Mouse (Mus musculus) CH12.LX (cell line): ENCODE measurements at regions not wholly inside any gene's neighbourhood (a gene's known extent, or its start where the extent isn't known, plus 50 kb on each side); places are given as distances from the start of the nearest gene placed in this dataset.

ENCODE experiments used
- DNase-seq: peaks from one replicate; pipeline ENCODE4 v3.0.0-alpha.2; 2013; ENCODE audit errors: extremely low read depth
- H3K27ac ChIP-seq: 2 replicates; pipeline ENCODE4 v1.5.1; 2012; ENCODE audit warnings: low read depth, mild to moderate bottlenecking, control low read depth, moderate library complexity; ENCODE audit not compliant: insufficient read depth
- H3K27me3 ChIP-seq: replicated peaks from 2 replicates; pipeline ENCODE3; 2012; ENCODE audit warnings: inconsistent platforms
- H3K36me3 ChIP-seq, 2 experiments: replicated peaks in 1 of 2; 2 replicates each; pipeline versions ENCODE3 to v1.6.1; 2012; ENCODE audit warnings: inconsistent platforms in 1 of 2, low read length in 1 of 2, mild to moderate bottlenecking in 1 of 2, mixed read lengths in 1 of 2, moderate library complexity in 1 of 2; ENCODE audit not compliant: control insufficient read depth in 1 of 2, insufficient read depth in 1 of 2
- H3K4me1 ChIP-seq, 2 experiments: 2 replicates each; pipeline ENCODE4 v1.6.1; 2012; ENCODE audit warnings: inconsistent platforms in 1 of 2, moderate library complexity in 1 of 2; ENCODE audit not compliant: insufficient read depth in 2 of 2, control insufficient read depth in 1 of 2
- H3K4me2 ChIP-seq: 2 replicates; pipeline ENCODE4 v1.6.1; 2012; ENCODE audit warnings: low read depth, mild to moderate bottlenecking, control low read depth; ENCODE audit not compliant: poor library complexity, insufficient read depth, severe bottlenecking
- H3K4me3 ChIP-seq, 3 experiments: fragments of 150-350 bp in 1 of 3; sonication (generic) in 1 of 3; replicated peaks in 1 of 3; 2 replicates each; pipeline versions ENCODE3 to v1.5.1; 2011 to 2012; ENCODE audit warnings: low read depth in 2 of 3, low read length in 2 of 3, mild to moderate bottlenecking in 2 of 3, moderate library complexity in 2 of 3, control low read depth in 1 of 3, improper control_type of control experiment in 1 of 3, inconsistent platforms in 1 of 3, mixed read lengths in 1 of 3; ENCODE audit not compliant: poor library complexity in 1 of 3
- H3K79me2 ChIP-seq: replicated peaks from 2 replicates; pipeline ENCODE4 v1.6.1; 2012; ENCODE audit warnings: mild to moderate bottlenecking, moderate library complexity; ENCODE audit not compliant: control insufficient read depth, poor library complexity, insufficient read depth, severe bottlenecking; ENCODE audit errors: extremely low read depth
- H3K9ac ChIP-seq: 2 replicates; pipeline ENCODE4 v1.6.1; 2012; ENCODE audit warnings: low read depth, mild to moderate bottlenecking, control low read depth, moderate library complexity; ENCODE audit not compliant: insufficient read depth
- H3K9me3 ChIP-seq: replicated peaks from 2 replicates; pipeline ENCODE3; 2012; ENCODE audit warnings: low read length, inconsistent platforms, mixed read lengths
- CHD1 ChIP-seq: IDR thresholded peaks from 2 replicates; pipeline ENCODE4 v1.6.1; 2012; ENCODE audit warnings: low read depth, low read length, improper control_type of control experiment, inconsistent platforms
- CTCF ChIP-seq, 2 experiments: IDR thresholded peaks in 1 of 2; conservative IDR thresholded peaks in 1 of 2; 2 replicates each; pipeline ENCODE4 v1.5.1; 2011 to 2012; ENCODE audit warnings: low read depth in 2 of 2, low read length in 2 of 2, improper control_type of control experiment in 1 of 2, inconsistent platforms in 1 of 2, mild to moderate bottlenecking in 1 of 2, moderate library complexity in 1 of 2
- E2F4 ChIP-seq: IDR thresholded peaks from 2 replicates; pipeline ENCODE4 v1.6.1; 2011; ENCODE audit warnings: low read depth, low read length, improper control_type of control experiment; ENCODE audit not compliant: insufficient replicate concordance
- ELF1 ChIP-seq: IDR thresholded peaks from 2 replicates; pipeline ENCODE4 v1.6.1; 2014; ENCODE audit warnings: low read depth, mild to moderate bottlenecking, inconsistent platforms, low read length, improper control_type of control experiment
- GABPA ChIP-seq: IDR thresholded peaks from 2 replicates; pipeline ENCODE4 v1.6.1; 2012; ENCODE audit warnings: low read depth, low read length, improper control_type of control experiment, inconsistent platforms; ENCODE audit not compliant: insufficient replicate concordance
- HCFC1 ChIP-seq: IDR thresholded peaks from 2 replicates; pipeline ENCODE4 v1.6.1; 2012; ENCODE audit warnings: low read depth, mild to moderate bottlenecking, inconsistent platforms, low read length, improper control_type of control experiment
- JUN ChIP-seq: IDR thresholded peaks from 2 replicates; pipeline ENCODE4 v1.6.1; 2011; ENCODE audit warnings: low read depth, mild to moderate bottlenecking, low read length, improper control_type of control experiment, moderate library complexity; ENCODE audit not compliant: insufficient read depth
- KAT2A ChIP-seq: IDR thresholded peaks from 2 replicates; pipeline ENCODE4 v1.6.1; 2012; ENCODE audit warnings: low read length, improper control_type of control experiment, inconsistent platforms; ENCODE audit not compliant: insufficient replicate concordance
- MAFK ChIP-seq: IDR thresholded peaks from 2 replicates; pipeline ENCODE4 v1.6.1; 2011; ENCODE audit warnings: low read length, improper control_type of control experiment; ENCODE audit not compliant: insufficient replicate concordance
- MAZ ChIP-seq: IDR thresholded peaks from 2 replicates; pipeline ENCODE4 v1.6.1; 2012; ENCODE audit warnings: low read depth, mild to moderate bottlenecking, inconsistent platforms, low read length, improper control_type of control experiment, moderate library complexity
- MXI1 ChIP-seq: IDR thresholded peaks from 2 replicates; pipeline ENCODE4 v1.6.1; 2011; ENCODE audit warnings: mild to moderate bottlenecking, low read depth, low read length, improper control_type of control experiment
- MYC ChIP-seq: IDR thresholded peaks from 2 replicates; pipeline ENCODE4 v1.6.1; 2011; ENCODE audit warnings: low read depth, mild to moderate bottlenecking, improper control_type of control experiment, low read length
- NRF1 ChIP-seq: IDR thresholded peaks from 2 replicates; pipeline ENCODE4 v1.6.1; 2014; ENCODE audit warnings: low read depth, mild to moderate bottlenecking, inconsistent platforms, low read length, improper control_type of control experiment, moderate library complexity
- POLR2AphosphoS2 ChIP-seq: IDR thresholded peaks from 2 replicates; pipeline ENCODE4 v1.6.1; 2011; ENCODE audit warnings: low read depth, low read length, improper control_type of control experiment
- RAD21 ChIP-seq: IDR thresholded peaks from 2 replicates; pipeline ENCODE4 v1.6.1; 2011; ENCODE audit warnings: low read depth, mild to moderate bottlenecking, low read length, improper control_type of control experiment, moderate library complexity
- SMC3 ChIP-seq: IDR thresholded peaks from 2 replicates; pipeline ENCODE4 v1.6.1; 2011; ENCODE audit warnings: low read depth, low read length, improper control_type of control experiment
- USF1 ChIP-seq: IDR thresholded peaks from 2 replicates; pipeline ENCODE4 v1.6.1; 2014; ENCODE audit warnings: low read depth, mild to moderate bottlenecking, inconsistent platforms, low read length, improper control_type of control experiment
- USF2 ChIP-seq: conservative IDR thresholded peaks from 2 replicates; pipeline ENCODE4 v1.6.1; 2011; ENCODE audit warnings: low read depth, low read length, improper control_type of control experiment
- ZC3H11A ChIP-seq: IDR thresholded peaks from 2 replicates; pipeline ENCODE4 v1.6.1; 2012; ENCODE audit warnings: low read depth, mild to moderate bottlenecking, inconsistent platforms, low read length, improper control_type of control experiment
- ZKSCAN1 ChIP-seq: IDR thresholded peaks from 2 replicates; pipeline ENCODE4 v1.6.1; 2012; ENCODE audit warnings: low read depth, inconsistent platforms, low read length, improper control_type of control experiment, borderline replicate concordance
- ZMIZ1 ChIP-seq: IDR thresholded peaks from 2 replicates; pipeline ENCODE4 v1.6.1; 2012; ENCODE audit warnings: low read depth, mild to moderate bottlenecking, inconsistent platforms, low read length, improper control_type of control experiment
- ZNF384 ChIP-seq: IDR thresholded peaks from 2 replicates; pipeline ENCODE4 v1.6.1; 2012; ENCODE audit warnings: low read depth, low read length, improper control_type of control experiment, inconsistent platforms
- dilution Hi-C: fragments of 300-500 bp; cut with MboI; formaldehyde crosslinking; loops from 2 replicates; pipeline ENCODE4 v1.14.3; 2020; ENCODE audit warnings: low sequenced_read_pairs; ENCODE audit not compliant: extremely low pct_unique_long_range_greater_than_20kb, extremely low pct_ligation_motif_present
- in situ Hi-C: fragments of 300-500 bp; cut with MboI; formaldehyde crosslinking; loops from 3 replicates; pipeline ENCODE4 v1.14.3; 2019; ENCODE audit warnings: low sequenced_read_pairs, low pct_ligation_motif_present, low pct_unique_long_range_greater_than_20kb, mixed read lengths

DNA sequence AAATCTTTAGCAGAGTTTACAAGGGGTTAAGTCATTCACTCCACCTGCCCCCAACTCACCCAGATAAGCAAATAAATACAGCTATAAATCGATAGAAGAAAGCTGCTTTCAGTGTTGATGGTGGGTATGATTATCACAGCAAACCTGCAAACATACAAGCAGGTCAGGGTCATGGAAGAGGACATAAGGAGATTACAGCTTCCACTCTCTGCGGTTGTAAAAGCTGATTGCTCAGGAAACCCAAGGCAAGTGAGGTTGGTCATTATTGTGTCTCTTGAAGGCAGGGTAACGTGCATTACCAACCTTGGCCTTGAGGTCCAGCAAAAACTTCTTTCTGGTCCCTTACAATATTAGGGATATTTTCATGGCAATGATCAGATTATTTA, 71.5 kb downstream of the Amer2 start:
- Histone ChIP-seq H3K9me3 (peaks cover 6% of the 10 kb centered on the region), H3K4me2 (no peak overlapping the region), H3K27ac (no peak overlapping the region), H3K27me3 (no peaks in the 10 kb centered on the region)
- DNase-seq, result no peak
- TF ChIP-seq CTCF (conservative IDR thresholded peaks at IDR 0.05 in 1 of 2, IDR thresholded peaks at IDR 0.05 in 1 of 2; ENCODE audit: low read depth in 2 of 2, low read length in 2 of 2), result no peak
- no peak for TF ChIP-seq USF1
- TF ChIP-seq MYC, result no peak
- TF ChIP-seq HCFC1, result no peak
- no peak for TF ChIP-seq ZC3H11A
- no peak for TF ChIP-seq NRF1
- no peak for TF ChIP-seq E2F4
- TF ChIP-seq SMC3, result no peak
- TF ChIP-seq CHD1, result no peak
- no peak for TF ChIP-seq GABPA
- TF ChIP-seq, all 38 proteins: peak for 0
- dilution Hi-C loops, result no loop called here
- Histone ChIP-seq H3K9ac (no peak overlapping the region), H3K4me3 (no peak overlapping the region), H3K79me2 (no peaks in the 10 kb centered on the region), H3K36me3 (no peaks in the 10 kb centered on the region), H3K4me1 (peaks cover 0 to 15% of the 10 kb centered on the region in 2 experiments; a peak in 2 of 4 replicates)
- in situ Hi-C loops, result no loop called here

DNA sequence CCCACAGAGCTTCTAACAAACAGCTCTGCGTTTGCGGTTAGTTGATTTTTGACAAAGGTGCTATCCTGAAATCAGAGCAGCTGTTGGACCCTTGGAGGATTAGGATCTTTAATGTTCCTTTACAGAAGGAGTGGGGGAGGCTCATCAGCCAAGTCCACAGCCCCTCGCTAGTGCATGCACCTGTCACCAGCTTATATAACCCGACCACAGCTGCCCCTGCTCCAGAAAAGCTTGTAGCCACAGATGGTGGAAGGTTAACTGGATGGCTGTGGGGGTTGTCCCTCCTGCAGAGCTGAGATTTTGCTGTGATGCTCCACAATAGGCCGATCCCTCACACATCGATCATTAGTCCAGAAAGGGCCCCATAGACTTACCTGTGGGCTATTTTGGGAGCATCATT, 73.0 kb downstream of the Amer2 start:
- H3K4me3 ChIP-seq, result no peak overlapping the region
- no peak overlapping the region for H3K27ac ChIP-seq
- no peak overlapping the region for H3K9ac ChIP-seq
- H3K4me1 ChIP-seq, result peaks cover 0 to 15% of the 10 kb centered on the region in 2 experiments; a peak in 2 of 4 replicates
- H3K27me3 ChIP-seq, result no peaks in the 10 kb centered on the region
- no peaks in the 10 kb centered on the region for H3K79me2 ChIP-seq
- H3K36me3 ChIP-seq, result no peaks in the 10 kb centered on the region
- DNase-seq, result no peak
- no peak overlapping the region for H3K4me2 ChIP-seq
- dilution Hi-C loops, result no loop called here
- H3K9me3 ChIP-seq, result peaks cover 6% of the 10 kb centered on the region
- in situ Hi-C loops, result no loop called here
- TF ChIP-seq MAFK (no peak), RAD21 (no peak)
- TF ChIP-seq, all 38 proteins: peak for 0

DNA sequence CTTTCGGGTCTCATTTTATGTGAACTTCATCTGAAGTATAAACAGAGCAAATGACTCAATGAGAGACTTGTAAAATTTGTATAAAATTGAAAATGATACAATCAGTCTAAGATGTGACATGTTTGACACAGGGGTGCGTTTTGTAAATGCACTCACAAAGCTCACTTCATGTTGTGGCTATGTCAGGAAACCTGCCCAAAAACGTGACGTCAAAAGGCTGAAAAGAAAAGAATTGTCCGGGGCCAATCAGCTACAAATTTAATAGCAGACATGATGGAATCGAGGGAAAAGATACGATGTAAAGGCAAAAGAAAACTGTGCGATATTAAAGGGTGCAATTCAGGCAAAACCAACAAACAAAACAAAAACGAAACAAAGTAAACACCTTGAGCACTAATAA, 78.2 kb downstream of the Amer2 start:
- in situ Hi-C loops, result no loop called here
- Histone ChIP-seq H3K36me3 (no peaks in the 10 kb centered on the region), H3K9me3 (no peaks in the 10 kb centered on the region), H3K27ac (no peak overlapping the region), H3K4me2 (no peak overlapping the region), H3K4me1 (no peaks in the 10 kb centered on the region), H3K79me2 (no peaks in the 10 kb centered on the region), H3K9ac (no peak overlapping the region), H3K4me3 (no peak overlapping the region), H3K27me3 (peaks cover 2% of the 10 kb centered on the region)
- dilution Hi-C loops, result no loop called here
- DNase-seq, result no peak
- TF ChIP-seq ZNF384, result no peak
- no peak for TF ChIP-seq KAT2A
- TF ChIP-seq USF2, result no peak
- TF ChIP-seq ELF1, result no peak
- no peak for TF ChIP-seq ZMIZ1
- no peak for TF ChIP-seq MAZ
- TF ChIP-seq MXI1, result no peak
- TF ChIP-seq ZKSCAN1, result no peak
- no peak for TF ChIP-seq NRF1
- TF ChIP-seq POLR2AphosphoS2, result no peak
- no peak for TF ChIP-seq CTCF (conservative IDR thresholded peaks at IDR 0.05 in 1 of 2, IDR thresholded peaks at IDR 0.05 in 1 of 2; ENCODE audit: low read depth in 2 of 2, low read length in 2 of 2)
- no peak for TF ChIP-seq JUN
- no peak for TF ChIP-seq RAD21
